Mouse (Mus musculus) forebrain, embryonic 13.5 days (tissue): ENCODE measurements around the gene Limk2. TPM values are rescaled to one million over a fixed set of nuclear protein-coding genes. Genes with fewer than 3 reads are reported as not detected.

Source experiments
- ATAC-seq: fragments of 200-750 bp; cut with Nextera tagmentation; 2 replicates; pipeline ENCODE4 v1.8.0; 2017
- H3K27ac ChIP-seq: fragments of 300-500 bp; sonication (generic); 2 replicates; pipeline ENCODE4 v1.5.1; 2015; ENCODE audit warnings: inconsistent platforms, mild to moderate bottlenecking, moderate library complexity
- H3K27me3 ChIP-seq: fragments of 300-500 bp; sonication (generic); 2 replicates; pipeline ENCODE4 v1.6.1; 2015; ENCODE audit warnings: mild to moderate bottlenecking, inconsistent platforms
- H3K36me3 ChIP-seq: fragments of 300-500 bp; sonication (generic); 2 replicates; pipeline ENCODE4 v1.6.1; 2015; ENCODE audit warnings: mild to moderate bottlenecking, inconsistent platforms; ENCODE audit not compliant: poor library complexity, severe bottlenecking
- H3K4me1 ChIP-seq: fragments of 300-500 bp; sonication (generic); 2 replicates; pipeline ENCODE4 v1.6.1; 2015; ENCODE audit warnings: inconsistent platforms
- H3K4me2 ChIP-seq: fragments of 300-500 bp; sonication (generic); 2 replicates; pipeline ENCODE4 v1.6.1; 2015; ENCODE audit warnings: inconsistent platforms, mild to moderate bottlenecking, moderate library complexity
- H3K4me3 ChIP-seq: fragments of 300-500 bp; sonication (generic); 2 replicates; pipeline ENCODE4 v1.5.1; 2015; ENCODE audit warnings: mild to moderate bottlenecking, inconsistent platforms
- H3K9ac ChIP-seq: fragments of 300-500 bp; sonication (generic); 2 replicates; pipeline ENCODE4 v1.6.1; 2015; ENCODE audit warnings: mild to moderate bottlenecking, inconsistent platforms
- H3K9me3 ChIP-seq: fragments of 300-500 bp; sonication (generic); replicated peaks from 2 replicates; pipeline ENCODE4 v1.6.1; 2016; ENCODE audit warnings: inconsistent platforms
- WGBS: fragments of 180-500 bp; shearing (Covaris S2); methylation state at CpG from one replicate; pipeline ENCODE4 v1.1.7; 2015; 5-methylcytosine and 5-hydroxymethylcytosine counted together
- polyA plus RNA-seq: library from polyadenylated mRNA; unstranded; fragments of >200 nt; fragmentation: Nextera tagmentation; extraction: Ambion mirVana; gene quantifications from 2 replicates; pipeline ENCODE4 v1.2.1, GENCODE M21; 2015

Gene Limk2
- polyA plus RNA-seq, 1 experiment from 2014 or later = 75.6 TPM

- Histone ChIP-seq H3K4me2 (no peak overlapping the region), H3K27me3 (no peaks in the 10 kb centered on the region), H3K27ac (peak overlapping the region; percentile 71), H3K9ac (no peak overlapping the region), H3K4me1 (peaks cover 3% of the 10 kb centered on the region; the same call in 1 of the 2 replicates), H3K36me3 (no peaks in the 10 kb centered on the region; the same call in 1 of the 2 replicates), H3K9me3 (no peaks in the 10 kb centered on the region), H3K4me3 (no peak overlapping the region)
- ATAC-seq = peak; percentile 77; the same call in 1 of the 2 replicates
Measured at GRCm38 (mm10) chr11:3441696-3442443, 32.9 kb upstream of the Limk2 start.

- 84% methylated on average over 1 of the region's 1 CpGs for WGBS
- Histone ChIP-seq H3K36me3 (peaks cover 2% of the 10 kb centered on the region; the same call in 1 of the 2 replicates), H3K27me3 (no peaks in the 10 kb centered on the region), H3K9me3 (no peaks in the 10 kb centered on the region), H3K9ac (no peak overlapping the region), H3K4me3 (no peak overlapping the region), H3K4me1 (0 out of 2 replicates have a peak, but pooled peaks cover 3% of the 10 kb centered on the region), H3K4me2 (no peak overlapping the region), H3K27ac (no peak overlapping the region)
- no peak for ATAC-seq
Measured at GRCm38 (mm10) chr11:3437621-3438020, 28.6 kb upstream of the Limk2 start.

- Histone ChIP-seq H3K9ac (no peak overlapping the region), H3K27ac (no peak overlapping the region), H3K4me2 (no peak overlapping the region), H3K36me3 (peaks cover 4% of the 10 kb centered on the region; the same call in 1 of the 2 replicates), H3K4me3 (no peak overlapping the region), H3K27me3 (no peaks in the 10 kb centered on the region), H3K9me3 (no peaks in the 10 kb centered on the region), H3K4me1 (0 out of 2 replicates have a peak, but pooled peaks cover 3% of the 10 kb centered on the region)
- 87% methylated on average over 4 of the region's 4 CpGs for WGBS
- no peak for ATAC-seq
Measured at GRCm38 (mm10) chr11:3433809-3434208, 24.8 kb upstream of the Limk2 start.

GRCm38 (mm10) chr11:3431976-3432603 is 23.1 kb upstream of the Limk2 start:
- H3K9ac ChIP-seq = no peak overlapping the region
- no peak for ATAC-seq
- H3K36me3 ChIP-seq = peaks cover 5% of the 10 kb centered on the region; the same call in 1 of the 2 replicates
- H3K4me3 ChIP-seq = no peak overlapping the region
- H3K27ac ChIP-seq = no peak overlapping the region
- no peak overlapping the region for H3K4me2 ChIP-seq
- no peaks in the 10 kb centered on the region for H3K9me3 ChIP-seq
- 0 out of 2 replicates have a peak, but pooled peaks cover 3% of the 10 kb centered on the region for H3K4me1 ChIP-seq
- no peaks in the 10 kb centered on the region for H3K27me3 ChIP-seq
- WGBS = 90% methylated on average over 6 of the region's 6 CpGs

- WGBS = 93% methylated on average over 3 of the region's 3 CpGs
- H3K4me2 ChIP-seq = no peak overlapping the region
- ATAC-seq = no peak
- H3K4me1 ChIP-seq = 0 out of 2 replicates have a peak, but pooled peaks cover 3% of the 10 kb centered on the region
- no peak overlapping the region for H3K9ac ChIP-seq
- H3K9me3 ChIP-seq = no peaks in the 10 kb centered on the region
- no peak overlapping the region for H3K4me3 ChIP-seq
- H3K36me3 ChIP-seq = peaks cover 6% of the 10 kb centered on the region; the same call in 1 of the 2 replicates
- H3K27ac ChIP-seq = no peak overlapping the region
- H3K27me3 ChIP-seq = no peaks in the 10 kb centered on the region
Measured at GRCm38 (mm10) chr11:3431515-3431914, 22.5 kb upstream of the Limk2 start.

GRCm38 (mm10) chr11:3428632-3429031 is 19.6 kb upstream of the Limk2 start:
- Histone ChIP-seq H3K9me3 (no peaks in the 10 kb centered on the region; the same call in 1 of the 2 replicates), H3K4me1 (0 out of 2 replicates have a peak, but pooled peaks cover 3% of the 10 kb centered on the region), H3K27ac (no peak overlapping the region), H3K27me3 (no peaks in the 10 kb centered on the region), H3K9ac (no peak overlapping the region), H3K4me2 (no peak overlapping the region), H3K36me3 (peaks cover 33% of the 10 kb centered on the region), H3K4me3 (no peak overlapping the region)
- WGBS = 86% methylated on average over 7 of the region's 7 CpGs
- no peak for ATAC-seq

- Histone ChIP-seq H3K4me2 (no peak overlapping the region), H3K27me3 (no peaks in the 10 kb centered on the region), H3K4me3 (no peak overlapping the region), H3K36me3 (peaks cover 41% of the 10 kb centered on the region), H3K27ac (no peak overlapping the region), H3K9me3 (no peaks in the 10 kb centered on the region; the same call in 1 of the 2 replicates), H3K4me1 (no peaks in the 10 kb centered on the region), H3K9ac (no peak overlapping the region)
- ATAC-seq = no peak
- 96% methylated on average over 3 of the region's 3 CpGs for WGBS
Measured at GRCm38 (mm10) chr11:3427697-3428230, 18.8 kb upstream of the Limk2 start.

- WGBS = 82% methylated on average over 4 of the region's 4 CpGs
Measured at GRCm38 (mm10) chr11:3422242-3422641, 13.3 kb upstream of the Limk2 start.

GRCm38 (mm10) chr11:3418741-3419140 is 9.8 kb upstream of the Limk2 start:
- Histone ChIP-seq H3K4me2 (no peak overlapping the region), H3K4me3 (no peak overlapping the region)

More at GRCm38 (mm10) chr11:3422242-3422641, 13.3 kb upstream of the Limk2 start:
- no peak overlapping the region for H3K4me2 ChIP-seq
- H3K36me3 ChIP-seq = peaks cover 74% of the 10 kb centered on the region
- no peak overlapping the region for H3K27ac ChIP-seq
- ATAC-seq = no peak
- no peaks in the 10 kb centered on the region for H3K27me3 ChIP-seq
- no peaks in the 10 kb centered on the region for H3K4me1 ChIP-seq
- no peaks in the 10 kb centered on the region; the same call in 1 of the 2 replicates for H3K9me3 ChIP-seq
- H3K4me3 ChIP-seq = no peak overlapping the region
- H3K9ac ChIP-seq = no peak overlapping the region

GRCm38 (mm10) chr11:3417795-3418194 is 8.8 kb upstream of the Limk2 start:
- H3K4me3 ChIP-seq = no peak overlapping the region
- H3K9ac ChIP-seq = no peak overlapping the region
- peaks cover 66% of the 10 kb centered on the region for H3K36me3 ChIP-seq
- no peak for ATAC-seq
- H3K27ac ChIP-seq = no peak overlapping the region
- no peak overlapping the region for H3K4me2 ChIP-seq
- H3K4me1 ChIP-seq = no peaks in the 10 kb centered on the region
- WGBS = 90% methylated on average over 6 of the region's 6 CpGs
- no peaks in the 10 kb centered on the region for H3K9me3 ChIP-seq
- no peaks in the 10 kb centered on the region for H3K27me3 ChIP-seq

More at GRCm38 (mm10) chr11:3418741-3419140, 9.8 kb upstream of the Limk2 start:
- H3K9ac ChIP-seq = no peak overlapping the region
- no peak for ATAC-seq
- no peaks in the 10 kb centered on the region for H3K9me3 ChIP-seq
- H3K36me3 ChIP-seq = peaks cover 74% of the 10 kb centered on the region
- no peak overlapping the region for H3K27ac ChIP-seq
- no peaks in the 10 kb centered on the region for H3K4me1 ChIP-seq
- H3K27me3 ChIP-seq = no peaks in the 10 kb centered on the region
- 87% methylated on average over 4 of the region's 4 CpGs for WGBS

- H3K4me3 ChIP-seq = no peak overlapping the region
- ATAC-seq = no peak
- no peaks in the 10 kb centered on the region for H3K4me1 ChIP-seq
- H3K4me2 ChIP-seq = no peak overlapping the region
- WGBS = 94% methylated on average over 3 of the region's 3 CpGs
- H3K27ac ChIP-seq = no peak overlapping the region
- H3K9me3 ChIP-seq = no peaks in the 10 kb centered on the region
- H3K9ac ChIP-seq = no peak overlapping the region
- peaks cover 56% of the 10 kb centered on the region for H3K36me3 ChIP-seq
- H3K27me3 ChIP-seq = no peaks in the 10 kb centered on the region
Measured at GRCm38 (mm10) chr11:3416399-3416798, 7.4 kb upstream of the Limk2 start.

GRCm38 (mm10) chr11:3412111-3412510 is 3.1 kb upstream of the Limk2 start:
- Histone ChIP-seq H3K4me1 (peaks cover 9% of the 10 kb centered on the region), H3K4me3 (no peak overlapping the region), H3K36me3 (peaks cover 28% of the 10 kb centered on the region), H3K27me3 (no peaks in the 10 kb centered on the region), H3K9ac (no peak overlapping the region), H3K4me2 (no peak overlapping the region), H3K27ac (no peak overlapping the region), H3K9me3 (no peaks in the 10 kb centered on the region)
- ATAC-seq = no peak
- WGBS = 89% methylated on average over 3 of the region's 3 CpGs
